Mouse (Mus musculus) liver, embryonic 14.5 days (tissue): ENCODE data around the gene Polk.

Experiments
- CTCF ChIP-seq: IDR thresholded peaks from 2 replicates; pipeline ENCODE4 v1.5.1; 2016; ENCODE audit warnings: antibody characterized with exemption, low read depth, control low read depth
- EP300 ChIP-seq: IDR thresholded peaks from 2 replicates; pipeline ENCODE4 v1.6.1; 2016; ENCODE audit warnings: antibody characterized with exemption, low read depth

- TF ChIP-seq CTCF (no peak), EP300 (no peak)
These were observed 92.0 kb downstream of the Polk start for GRCm38 (mm10) chr13:96450205-96450856.
